Mouse (Mus musculus) common myeloid progenitor, adult 5-6 weeks (primary cell): ENCODE measurements around the gene Tmem236. TPM values are rescaled to one million over a fixed set of nuclear protein-coding genes. Genes with fewer than 3 reads are reported as not detected.

Experiments used
- ATAC-seq: replicated peaks from 2 replicates; pipeline ENCODE4 v1.8.0; 2016; ENCODE audit warnings: low read depth, mild to moderate bottlenecking, moderate TSS enrichment, inconsistent platforms; ENCODE audit not compliant: poor library complexity, severe bottlenecking
- total RNA-seq: library from RNA; stranded (forward); fragments of 200-1000, 187-1606 nt; gene quantifications from 2 replicates; pipeline ENCODE4 v1.2.3, GENCODE M21; 2017

Gene Tmem236
- total RNA-seq, 1 experiment from 2014 or later, result not detected

- ATAC-seq, result no peak
Measured at GRCm38 (mm10) chr2:14239151-14239550, 64.8 kb downstream of the Tmem236 start.

- peak; percentile 47 for ATAC-seq
Measured at GRCm38 (mm10) chr2:14244157-14244556, 69.8 kb downstream of the Tmem236 start.

- peak; percentile 90 for ATAC-seq
Measured at GRCm38 (mm10) chr2:14244668-14245067, 70.3 kb downstream of the Tmem236 start.

- ATAC-seq, result peak; percentile 94
Measured at GRCm38 (mm10) chr2:14249839-14250564, 75.7 kb downstream of the Tmem236 start.

GRCm38 (mm10) chr2:14251938-14252337 is 77.6 kb downstream of the Tmem236 start:
- ATAC-seq, result 0 out of 2 replicates have a peak, but pooled peaks have one; percentile 33

- peak; percentile 63 for ATAC-seq
Measured at GRCm38 (mm10) chr2:14258345-14258850, 84.1 kb downstream of the Tmem236 start.

GRCm38 (mm10) chr2:14262090-14262489 is 87.8 kb downstream of the Tmem236 start:
- ATAC-seq, result peak; percentile 63

GRCm38 (mm10) chr2:14269160-14269559 is 94.8 kb downstream of the Tmem236 start:
- no peak for ATAC-seq

Other genes with a start within 250 kb of the Tmem236 start
- 49.0 and 60.6 TPM in 2 replicates for gene Hacd1, start 118.4 kb upstream of the Tmem236 start, total RNA-seq
- gene Stam, start 100.4 kb upstream of the Tmem236 start, total RNA-seq, result 27.7 and 45.3 TPM in 2 replicates
- gene Mrc1, start 54.9 kb downstream of the Tmem236 start, total RNA-seq, result 1.6 TPM in 1 of 2 replicates, not detected in the other
- not detected in 2 replicates for gene Slc39a12, start 213.8 kb downstream of the Tmem236 start, total RNA-seq